Mouse (Mus musculus) thymus, adult 2 months (tissue): ENCODE measurements at regions not wholly inside any gene's neighbourhood (a gene's known extent, or its start where the extent isn't known, plus 50 kb on each side); places are given as distances from the start of the nearest gene placed in this dataset.

Source experiments
- CTCF ChIP-seq: fragments of 200-500 bp; IDR thresholded peaks from 2 replicates; pipeline ENCODE4 v1.5.1; 2012; ENCODE audit warnings: mild to moderate bottlenecking, control low read depth, low read length, moderate library complexity, borderline replicate concordance; ENCODE audit not compliant: control insufficient read depth, poor library complexity, insufficient read depth; ENCODE audit errors: extremely low read depth
- POLR2A ChIP-seq: fragments of 200-500 bp; IDR thresholded peaks from 2 replicates; pipeline ENCODE4 v1.6.1; 2012; ENCODE audit warnings: mild to moderate bottlenecking, low read length, control low read depth, moderate library complexity; ENCODE audit not compliant: control insufficient read depth, poor library complexity, insufficient read depth; ENCODE audit errors: extremely low read depth

DNA sequence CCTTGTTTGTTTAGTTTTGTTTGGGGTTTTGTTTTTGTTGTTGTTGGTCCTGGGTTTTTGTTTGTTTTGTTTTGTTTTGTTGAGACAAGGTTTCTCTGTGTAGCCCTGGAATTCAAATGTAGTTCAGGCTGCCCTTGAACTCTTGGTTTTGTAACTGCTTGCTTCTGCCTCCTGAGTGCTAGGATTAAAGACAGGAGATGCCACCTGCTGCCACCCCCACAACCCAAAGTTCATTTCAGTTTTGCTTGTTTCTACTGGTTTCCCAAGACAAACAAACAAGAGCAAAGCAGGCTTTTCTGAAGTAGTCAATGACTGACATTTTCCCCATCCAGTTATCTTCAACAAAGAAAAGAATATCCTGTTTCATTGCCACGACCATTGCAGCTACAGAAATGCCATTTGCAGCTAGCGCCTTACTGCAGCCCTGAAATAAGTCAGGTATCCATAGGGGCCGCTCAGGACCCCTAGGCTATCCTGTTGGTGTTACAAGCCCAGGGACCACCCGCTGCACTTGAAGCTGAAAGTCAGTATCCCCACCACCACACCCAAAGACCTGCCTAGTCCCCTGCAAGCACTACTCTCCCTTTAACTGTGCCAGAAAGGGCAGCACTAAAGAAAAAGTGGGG is 108.3 kb upstream of the Egln3 start:
- TF ChIP-seq CTCF (no peak), POLR2A (no peak)
